Mouse (Mus musculus): Measurements from ENCODE around the gene Ifi204. TPM values are rescaled to one million over a fixed set of nuclear protein-coding genes. Genes with fewer than 3 reads are reported as not detected.
"Not testable (repeated sequence)": the region's sequence is repeated elsewhere in the genome, so short reads cannot be mapped to it uniquely, and the experiment has no call there.

Ifi204 gene
- total RNA-seq (2021) = 1 to 10 TPM; 2.1 to 4.1 TPM
- long read RNA-seq, experiment 1, partial matches to known transcripts = 0 of 1 reads
- long read RNA-seq, experiment 1, other reads (novel, unspliced or antisense) = 1 of 1 reads
- long read RNA-seq, experiment 2, partial matches to known transcripts = 0 of 2 reads
- long read RNA-seq, experiment 2, other reads (novel, unspliced or antisense) = 0 of 2 reads

GRCm38 (mm10) chr1:173766848-173767617, at the start of gene Ifi204:
Ifi204 (minus strand) TSS chr1:173766943.
- peak; percentile 50 for DNase-seq
- intact Hi-C loops (cut with DNase I; ENCODE audit: low total_unique reads) = not testable (repeated sequence)

GRCm38 (mm10) chr1:173809294-173809693, 42.6 kb upstream of the Ifi204 start:
- intact Hi-C loops (cut with DNase I; ENCODE audit: low total_unique reads); DNase-seq: not testable (repeated sequence)

GRCm38 (mm10) chr1:173802689-173803281, 36.0 kb upstream of the Ifi204 start:
- DNase-seq; intact Hi-C loops (cut with DNase I; ENCODE audit: low total_unique reads): not testable (repeated sequence)

GRCm38 (mm10) chr1:173802207-173802606, 35.5 kb upstream of the Ifi204 start:
- intact Hi-C loops (cut with DNase I; ENCODE audit: low total_unique reads); DNase-seq: not testable (repeated sequence)

- intact Hi-C loops (cut with DNase I; ENCODE audit: low total_unique reads) = not testable (repeated sequence)
Observed at GRCm38 (mm10) chr1:173801791-173802190, 35.0 kb upstream of the Ifi204 start.

GRCm38 (mm10) chr1:173773457-173773856, 6.7 kb upstream of the Ifi204 start:
- DNase-seq; intact Hi-C loops (cut with DNase I; ENCODE audit: low total_unique reads): not testable (repeated sequence)

More at GRCm38 (mm10) chr1:173801791-173802190, 35.0 kb upstream of the Ifi204 start:
- not testable (repeated sequence) for DNase-seq

- intact Hi-C loops (cut with DNase I; ENCODE audit: low total_unique reads); DNase-seq: not testable (repeated sequence)
Observed at GRCm38 (mm10) chr1:173760032-173760431, 6.7 kb downstream of the Ifi204 start.

- no peak for DNase-seq
- intact Hi-C loops (cut with DNase I; ENCODE audit: low total_unique reads) = no loop called here
Observed at GRCm38 (mm10) chr1:173742262-173742661, 24.5 kb downstream of the Ifi204 start.

GRCm38 (mm10) chr1:173741656-173742055, 25.1 kb downstream of the Ifi204 start, which contains the start of gene Ifi207:
Ifi207 (minus strand) TSS chr1:173741747.
- intact Hi-C loops (cut with DNase I; ENCODE audit: low total_unique reads) = no loop called here
- DNase-seq = no peak

GRCm38 (mm10) chr1:173740537-173740936, 26.2 kb downstream of the Ifi204 start:
- no peak for DNase-seq
- intact Hi-C loops (cut with DNase I; ENCODE audit: low total_unique reads) = no loop called here

GRCm38 (mm10) chr1:173736986-173737385, 29.8 kb downstream of the Ifi204 start:
- intact Hi-C loops (cut with DNase I; ENCODE audit: low total_unique reads) = no loop called here
- no peak for DNase-seq

GRCm38 (mm10) chr1:173735015-173735414, 31.7 kb downstream of the Ifi204 start:
- DNase-seq; intact Hi-C loops (cut with DNase I; ENCODE audit: low total_unique reads): not testable (repeated sequence)

GRCm38 (mm10) chr1:173733219-173733618, 33.5 kb downstream of the Ifi204 start:
- intact Hi-C loops (cut with DNase I; ENCODE audit: low total_unique reads) = no loop called here
- DNase-seq = no peak

Other genes with a start within 250 kb of the Ifi204 start
- gene Ifi214, start 231.0 kb downstream of the Ifi204 start, total RNA-seq (2021) = not detected
- not detected for gene Ifi213, start 167.7 kb downstream of the Ifi204 start, total RNA-seq (2021)
- under 1 TPM; 0.09 to 0.12 TPM for gene Ifi209, start 136.0 kb downstream of the Ifi204 start, total RNA-seq (2021)
- under 1 TPM in 1 of 2 experiments, not detected in 1; 0.08 TPM for gene Ifi208, start 93.3 kb downstream of the Ifi204 start, total RNA-seq (2021)
- gene Ifi207, start 25.2 kb downstream of the Ifi204 start, total RNA-seq (2021) = 1 to 10 TPM; 1.5 to 4.3 TPM
- under 1 TPM; 0.88 to 1.00 TPM for gene Ifi211, start 146.1 kb upstream of the Ifi204 start, total RNA-seq (2021)
- 1 to 10 TPM; 4.3 to 4.4 TPM for gene Mndal, start 175.5 kb upstream of the Ifi204 start, total RNA-seq (2021)
- 1 to 10 TPM; 4.0 to 4.6 TPM for gene Ifi203, start 175.7 kb upstream of the Ifi204 start, total RNA-seq (2021)
- not detected for gene Ifi202b, start 215.8 kb upstream of the Ifi204 start, total RNA-seq (2021)